Mouse (Mus musculus): ENCODE results near the gene Tdrd9.
"Not testable (repeated sequence)": the region's sequence is repeated elsewhere in the genome, so short reads cannot be mapped to it uniquely, and the experiment has no call there.

Gene Tdrd9

DNA sequence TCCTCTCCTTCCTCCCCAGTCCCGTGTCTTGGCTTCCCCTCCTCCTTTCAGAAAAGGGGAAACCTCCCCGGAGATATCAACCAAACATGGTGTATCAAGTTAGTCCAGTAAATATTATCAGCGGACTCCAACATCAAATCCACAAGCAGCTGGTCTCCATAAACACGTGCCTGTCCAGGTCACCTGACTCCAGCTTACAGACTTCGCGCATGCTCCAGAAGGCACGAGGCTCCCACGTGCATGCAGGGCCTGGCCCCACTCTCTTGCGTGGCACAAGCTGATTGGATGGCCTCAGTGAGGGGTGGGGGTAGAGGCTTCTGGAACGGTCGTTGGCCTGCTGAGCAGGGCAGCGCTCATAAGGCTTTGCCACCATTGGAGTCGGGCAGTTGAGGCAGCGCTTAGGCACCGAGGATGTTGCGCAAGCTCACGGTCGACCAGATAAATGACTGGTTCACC lies at the start of gene Tdrd9:
TSS of gene Tdrd9 (plus strand) at position 329 of the 456 bp plus-strand sequence.
- no peak for DNase-seq (ENCODE audit: low read depth, low spot score)

GRCm38 (mm10) chr12:111923117-111923516 lies 48.2 kb upstream of the Tdrd9 start:
- DNase-seq (ENCODE audit: low read depth, low spot score) = no peak

- no peak for DNase-seq (ENCODE audit: low read depth, low spot score)
These were observed 44.0 kb upstream of the Tdrd9 start for GRCm38 (mm10) chr12:111927338-111927737.

GRCm38 (mm10) chr12:111928411-111928966 lies 42.9 kb upstream of the Tdrd9 start:
- DNase-seq (ENCODE audit: low read depth, low spot score) = no peak

DNA sequence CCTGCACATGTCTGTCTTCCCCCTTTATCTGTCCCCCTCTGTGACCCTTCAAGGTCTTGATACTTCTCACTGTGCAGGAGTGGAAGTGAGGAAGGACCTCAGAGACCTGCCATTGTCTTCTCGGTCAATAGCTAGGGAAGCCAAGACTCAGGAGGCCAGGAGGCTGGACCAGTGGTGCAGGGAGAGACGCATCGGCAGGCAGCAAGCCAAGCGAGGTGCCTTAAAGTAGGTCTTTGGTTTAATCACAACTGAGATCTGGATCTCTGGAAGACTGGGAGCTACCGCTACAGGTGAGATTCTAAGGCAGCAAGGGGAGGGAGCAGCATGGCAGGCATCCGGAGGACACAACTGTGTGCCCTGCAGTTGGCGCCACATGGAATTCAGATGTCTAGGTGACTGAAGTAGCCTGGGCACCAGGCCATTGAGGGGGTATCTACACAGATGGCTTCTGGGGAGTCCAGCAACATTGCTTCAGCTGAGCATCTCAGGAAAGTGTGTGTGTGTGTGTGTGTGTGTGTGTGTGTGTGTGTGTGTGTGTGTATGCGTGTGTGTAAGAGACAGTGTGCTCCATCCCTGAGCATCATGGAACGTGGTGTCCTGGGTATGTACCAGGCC lies 39.8 kb upstream of the Tdrd9 start:
- DNase-seq (ENCODE audit: low read depth, low spot score) = no peak

DNA sequence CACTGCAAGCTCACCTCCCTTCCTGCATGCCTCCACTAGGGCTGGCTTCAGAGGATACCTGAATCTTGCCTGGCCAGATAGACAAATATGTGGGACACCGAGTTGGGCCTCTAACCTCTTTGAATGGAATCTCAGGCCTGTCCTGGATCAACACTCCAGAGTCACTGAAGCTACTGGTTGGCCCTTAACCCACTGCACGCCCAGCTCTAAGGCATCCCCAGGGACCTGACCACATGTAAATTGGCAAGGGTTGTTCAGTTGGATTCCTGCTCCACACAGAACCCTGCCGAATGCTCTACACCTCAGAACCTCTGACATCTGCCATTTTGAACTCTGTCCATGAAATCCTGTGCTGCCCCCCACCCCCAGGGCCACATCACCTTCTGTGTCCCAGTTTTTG lies 38.8 kb upstream of the Tdrd9 start:
- no peak for DNase-seq (ENCODE audit: low read depth, low spot score)

GRCm38 (mm10) chr12:111933032-111933704 lies 38.2 kb upstream of the Tdrd9 start:
- no peak for DNase-seq (ENCODE audit: low read depth, low spot score)

DNA sequence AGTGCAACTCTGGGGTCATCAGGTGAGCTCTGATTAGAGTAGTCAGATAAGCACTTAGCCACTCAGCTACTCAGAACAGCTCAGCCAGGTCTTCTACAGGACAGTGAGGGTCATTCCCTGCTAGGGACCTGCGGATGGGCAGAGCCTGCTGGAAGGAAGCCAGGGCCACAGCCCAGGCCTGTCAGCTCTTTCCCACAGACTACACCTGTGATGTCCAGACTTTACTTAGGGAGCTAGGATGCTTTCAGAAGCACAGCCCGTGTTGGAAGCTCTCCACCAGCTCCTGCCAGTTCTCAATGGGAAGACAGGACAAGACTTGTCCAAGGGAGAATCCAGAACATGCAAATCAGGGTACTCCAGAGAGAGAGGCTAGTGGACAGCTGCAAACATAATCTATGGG lies 37.4 kb upstream of the Tdrd9 start:
- no peak for DNase-seq (ENCODE audit: low read depth, low spot score)

GRCm38 (mm10) chr12:111936706-111937550 lies 34.4 kb upstream of the Tdrd9 start:
- DNase-seq (ENCODE audit: low read depth, low spot score) = no peak

GRCm38 (mm10) chr12:111938623-111939177 lies 32.7 kb upstream of the Tdrd9 start:
- DNase-seq (ENCODE audit: low read depth, low spot score) = no peak

- DNase-seq (ENCODE audit: low read depth, low spot score) = no peak
These were observed 27.8 kb upstream of the Tdrd9 start for GRCm38 (mm10) chr12:111943421-111944064.

DNA sequence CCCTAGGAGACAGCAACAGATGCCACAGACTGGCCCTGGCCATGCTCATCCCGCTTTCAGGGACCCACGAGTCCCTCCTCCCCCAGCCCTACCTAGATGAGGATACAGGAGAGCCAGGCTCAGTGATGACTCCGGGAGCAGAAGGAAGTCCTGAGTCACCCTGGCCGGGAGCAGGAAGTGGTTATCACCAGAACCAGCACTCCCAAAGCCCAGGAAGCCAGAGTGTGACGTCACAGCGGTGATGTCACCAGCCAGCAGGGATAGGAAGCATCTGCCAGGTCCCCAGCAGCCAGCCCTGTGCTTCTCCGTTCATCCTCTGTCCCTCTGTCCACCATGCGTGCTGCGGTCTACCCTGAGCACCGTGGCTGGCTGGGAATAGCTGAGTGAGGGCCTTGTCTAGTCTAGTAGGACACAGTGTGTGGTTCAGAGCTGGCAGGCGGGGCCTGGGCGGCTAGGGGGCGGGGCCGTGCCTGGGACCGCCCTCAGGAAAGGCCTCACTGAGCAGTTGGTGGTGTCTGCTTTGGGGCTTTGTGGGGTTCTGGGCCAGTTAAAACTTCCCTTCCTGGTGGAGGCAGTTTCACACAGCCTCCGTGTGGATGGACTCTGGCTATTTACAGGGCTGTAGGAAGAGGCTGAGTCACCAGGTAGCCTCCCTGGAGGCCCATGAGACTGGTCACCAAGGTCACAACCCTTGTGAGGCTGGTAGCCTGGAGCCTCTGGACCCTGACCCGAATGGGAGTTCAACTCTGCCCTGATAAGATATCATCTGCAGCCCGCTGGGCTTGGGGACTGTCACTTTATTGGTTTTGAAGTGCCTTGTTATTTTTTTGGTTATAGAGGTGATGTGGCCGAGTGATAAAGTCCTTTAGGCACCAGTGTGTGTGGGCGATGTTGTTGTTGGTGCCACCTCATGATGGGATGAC lies 27.0 kb upstream of the Tdrd9 start:
- not testable (repeated sequence) for DNase-seq (ENCODE audit: low read depth, low spot score)

GRCm38 (mm10) chr12:111945115-111945514 lies 26.2 kb upstream of the Tdrd9 start:
- DNase-seq (ENCODE audit: low read depth, low spot score) = no peak

- not testable (repeated sequence) for DNase-seq (ENCODE audit: low read depth, low spot score)
These were observed 25.3 kb upstream of the Tdrd9 start for GRCm38 (mm10) chr12:111945765-111946655.

DNA sequence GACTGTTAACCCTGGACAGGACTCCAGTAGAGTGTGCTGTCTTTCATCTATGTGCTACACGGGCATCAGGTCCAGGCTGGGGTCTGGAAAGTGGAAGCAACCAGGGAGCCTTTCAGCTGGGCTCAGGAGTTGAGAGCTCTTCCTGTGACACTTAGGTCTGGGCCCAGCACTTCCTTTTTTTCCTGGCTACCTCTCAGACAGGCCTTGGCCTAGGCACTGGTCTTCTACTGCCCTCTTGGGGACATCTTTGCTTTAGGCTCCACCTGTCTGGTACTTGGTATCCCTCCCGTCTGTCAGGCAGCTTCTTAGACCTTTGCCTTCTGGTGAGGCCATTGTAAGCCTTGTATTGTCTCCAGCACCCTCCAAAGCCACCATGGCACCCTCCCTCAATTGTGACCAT lies 24.6 kb upstream of the Tdrd9 start:
- no peak for DNase-seq (ENCODE audit: low read depth, low spot score)

DNA sequence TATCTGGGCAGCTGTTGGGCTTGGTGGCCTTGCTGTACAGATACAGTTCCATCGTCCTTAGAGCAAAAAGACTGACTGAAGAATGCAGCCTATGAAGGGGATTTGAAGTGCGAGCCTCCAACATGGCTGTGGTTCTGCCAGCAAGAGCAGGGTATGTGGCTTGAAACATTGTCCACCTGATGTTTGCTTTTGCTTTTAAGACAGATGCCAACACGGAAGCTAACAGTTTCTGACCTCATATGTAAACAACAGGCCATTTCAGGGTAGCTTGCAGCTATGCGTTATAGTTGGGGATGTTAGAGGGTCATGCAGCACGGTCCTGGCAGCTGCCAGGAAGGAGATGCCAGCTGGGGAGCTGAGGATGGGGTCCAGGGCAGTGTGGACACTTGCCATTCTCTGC lies 20.9 kb upstream of the Tdrd9 start:
- no peak for DNase-seq (ENCODE audit: low read depth, low spot score)

DNA sequence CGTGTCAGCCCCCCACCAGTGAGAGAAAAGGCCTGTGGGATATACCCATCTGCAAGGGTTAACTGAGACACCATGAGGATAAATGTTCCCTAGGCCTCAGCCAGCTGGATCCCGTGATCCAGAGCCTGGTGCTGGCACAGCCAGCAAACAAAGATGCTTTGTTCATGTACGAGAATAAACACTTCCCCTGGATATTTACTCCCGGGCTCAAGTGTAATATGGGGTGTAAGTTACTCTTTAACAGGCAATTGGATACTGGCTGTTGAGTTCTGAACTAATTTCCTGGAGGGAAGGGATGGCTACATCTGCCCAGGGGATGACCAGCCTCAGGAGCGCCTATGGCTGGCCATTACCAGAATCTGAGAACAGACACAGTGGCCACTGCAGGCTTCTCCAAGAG lies 19.7 kb upstream of the Tdrd9 start:
- no peak for DNase-seq (ENCODE audit: low read depth, low spot score)

- DNase-seq (ENCODE audit: low read depth, low spot score) = no peak
These were observed 15.2 kb upstream of the Tdrd9 start for GRCm38 (mm10) chr12:111956173-111956572.

All from embryo, embryonic 11.5 days (tissue).